Mouse (Mus musculus): ENCODE data around the gene Gna13. TPM values are rescaled to one million over a fixed set of nuclear protein-coding genes. Genes with fewer than 3 reads are reported as not detected.
A peak's percentile ranks its signal among the peaks of the same experiment; 100 is the strongest.

Gna13 gene
- total and polyA plus RNA-seq, 3 experiments = 32.2 to 57.6 (median 39.3) TPM

GRCm38 (mm10) chr11:109406431-109406830, 43.8 kb downstream of the Gna13 start:
- no peaks in the 10 kb centered on the region for H3K79me2 ChIP-seq (replicated peaks; ENCODE audit: control insufficient read depth, extremely low read depth, insufficient read depth, poor library complexity, severe bottlenecking)
- no peak overlapping the region for H3K4me3 ChIP-seq (replicated peaks in 1 of 3; ENCODE audit: low read depth in 2 of 3, low read length in 2 of 3, poor library complexity in 1 of 3)
- no peak overlapping the region for H3K27ac ChIP-seq (ENCODE audit: insufficient read depth, low read depth)
- peaks cover 26 to 44% of the 10 kb centered on the region in 2 experiments for H3K4me1 ChIP-seq (ENCODE audit: control insufficient read depth in 1 of 2, insufficient read depth in 2 of 2)
- no peak for DNase-seq (ENCODE audit: extremely low read depth)
- peaks cover 0 to 7% of the 10 kb centered on the region in 2 experiments for H3K36me3 ChIP-seq (replicated peaks in 1 of 2; ENCODE audit: control insufficient read depth in 1 of 2, insufficient read depth in 1 of 2, low read length in 1 of 2)
- in situ Hi-C loops (cut with MboI; ENCODE audit: low pct_ligation_motif_present, low pct_unique_long_range_greater_than_20kb, low sequenced_read_pairs) = no loop called here
- dilution Hi-C loops (cut with MboI; ENCODE audit: extremely low pct_ligation_motif_present, extremely low pct_unique_long_range_greater_than_20kb, low sequenced_read_pairs) = no loop called here
- no peak overlapping the region for H3K9ac ChIP-seq (ENCODE audit: insufficient read depth, low read depth)
- no peaks in the 10 kb centered on the region for H3K27me3 ChIP-seq (replicated peaks)
- TF ChIP-seq MAFK (IDR thresholded peaks at IDR 0.05; ENCODE audit: insufficient replicate concordance, low read length) = peak; percentile 91
- no peak for TF ChIP-seq IRF4 (IDR thresholded peaks at IDR 0.05; ENCODE audit: low read depth, low read length)
- no peak for TF ChIP-seq ZKSCAN1 (IDR thresholded peaks at IDR 0.05; ENCODE audit: borderline replicate concordance, low read depth, low read length)
- no peak for TF ChIP-seq NELFE (IDR thresholded peaks at IDR 0.05; ENCODE audit: low read depth, low read length)
- H3K9me3 ChIP-seq (replicated peaks; ENCODE audit: low read length) = peaks cover 6% of the 10 kb centered on the region
- no peak overlapping the region for H3K4me2 ChIP-seq (ENCODE audit: insufficient read depth, low read depth, poor library complexity, severe bottlenecking)

DNA sequence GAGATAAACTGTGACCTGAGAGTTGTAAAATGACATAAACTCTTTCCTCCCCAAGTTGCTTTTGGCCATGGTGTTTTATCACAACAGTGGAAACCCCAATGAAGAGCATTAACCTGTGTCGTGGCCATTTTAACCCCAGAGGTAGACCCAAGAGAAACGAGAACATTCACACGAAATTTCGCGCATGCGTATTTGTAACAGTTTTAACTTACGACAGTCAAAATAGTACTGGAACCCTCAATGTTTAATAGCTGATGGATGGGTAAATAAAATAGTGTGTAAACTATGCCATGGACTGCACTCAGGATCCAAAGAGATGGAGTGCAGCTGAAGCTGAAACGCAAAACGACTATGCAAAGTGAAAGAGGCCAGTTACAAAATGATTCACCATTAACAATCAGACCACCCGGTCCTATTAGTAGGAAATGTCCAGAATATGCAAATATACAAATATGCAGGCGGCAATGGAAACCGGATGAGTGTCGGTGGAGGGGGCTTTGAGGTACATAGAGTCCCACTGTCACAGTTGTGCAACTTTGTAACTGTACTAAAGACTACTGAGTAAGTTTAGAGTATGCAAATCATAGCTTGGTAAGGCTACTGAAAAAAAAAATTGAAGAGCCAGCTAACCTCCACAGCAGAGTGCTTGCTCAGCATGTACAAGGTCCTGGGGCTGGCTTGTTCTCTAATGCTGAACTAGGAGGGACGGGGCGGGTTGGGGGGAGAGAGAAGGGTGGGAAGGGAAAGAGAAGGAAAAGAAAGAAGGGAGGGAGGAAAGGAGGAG, 47.8 kb downstream of the Gna13 start:
- Histone ChIP-seq H3K4me2 (ENCODE audit: insufficient read depth, low read depth, poor library complexity, severe bottlenecking) (peak overlapping the region; percentile 86), H3K36me3 (replicated peaks in 1 of 2; ENCODE audit: control insufficient read depth in 1 of 2, insufficient read depth in 1 of 2, low read length in 1 of 2) (no peaks in the 10 kb centered on the region), H3K4me1 (ENCODE audit: control insufficient read depth in 1 of 2, insufficient read depth in 2 of 2) (peaks cover 36 to 68% of the 10 kb centered on the region in 2 experiments), H3K4me3 (replicated peaks in 1 of 3; ENCODE audit: low read depth in 2 of 3, low read length in 2 of 3, poor library complexity in 1 of 3) (peak overlapping the region in 1 of 3 experiments; percentile 8), H3K27ac (ENCODE audit: insufficient read depth, low read depth) (peak overlapping the region; percentile 17), H3K9ac (ENCODE audit: insufficient read depth, low read depth) (peak overlapping the region; percentile 50), H3K79me2 (replicated peaks; ENCODE audit: control insufficient read depth, extremely low read depth, insufficient read depth, poor library complexity, severe bottlenecking) (no peaks in the 10 kb centered on the region), H3K27me3 (replicated peaks) (no peaks in the 10 kb centered on the region), H3K9me3 (replicated peaks; ENCODE audit: low read length) (no peaks in the 10 kb centered on the region)
- in situ Hi-C loops (cut with MboI; ENCODE audit: low pct_ligation_motif_present, low pct_unique_long_range_greater_than_20kb, low sequenced_read_pairs) = loop anchor here (5.0 kb wide), 1 partner anchor 48 kb away; the partner anchor contains the start of gene Gna13
- DNase-seq (ENCODE audit: extremely low read depth) = peak; percentile 95
- dilution Hi-C loops (cut with MboI; ENCODE audit: extremely low pct_ligation_motif_present, extremely low pct_unique_long_range_greater_than_20kb, low sequenced_read_pairs) = no loop called here
- TF ChIP-seq POLR2AphosphoS2 (IDR thresholded peaks at IDR 0.05; ENCODE audit: low read depth, low read length) (no peak), ZMIZ1 (IDR thresholded peaks at IDR 0.05; ENCODE audit: low read depth, low read length) (no peak), ETS1 (conservative IDR thresholded peaks at IDR 0.05; ENCODE audit: low read depth, low read length) (peak; percentile 91), TCF12 (IDR thresholded peaks at IDR 0.05; ENCODE audit: low read depth, low read length) (peak; percentile 89), E2F4 (IDR thresholded peaks at IDR 0.05; ENCODE audit: insufficient replicate concordance, low read depth, low read length) (peak; percentile 69; the same call in 1 of the 2 replicates), MXI1 (IDR thresholded peaks at IDR 0.05; ENCODE audit: low read depth, low read length) (no peak), SIN3A (IDR thresholded peaks at IDR 0.05; ENCODE audit: low read length) (peak; percentile 65; the same call in 1 of the 2 replicates), KAT2A (IDR thresholded peaks at IDR 0.05; ENCODE audit: insufficient replicate concordance, low read length) (0 out of 2 replicates have a peak, but pooled peaks have one; percentile 20), RCOR1 (conservative IDR thresholded peaks at IDR 0.05; ENCODE audit: low read depth, low read length) (peak; percentile 92), MAFK (IDR thresholded peaks at IDR 0.05; ENCODE audit: insufficient replicate concordance, low read length) (peak; percentile 92), MYC (IDR thresholded peaks at IDR 0.05; ENCODE audit: low read depth, low read length) (0 out of 2 replicates have a peak, but pooled peaks have one; percentile 40), MAZ (IDR thresholded peaks at IDR 0.05; ENCODE audit: low read depth, low read length) (peak; percentile 93), CHD1 (IDR thresholded peaks at IDR 0.05; ENCODE audit: low read depth, low read length) (no peak), IRF4 (IDR thresholded peaks at IDR 0.05; ENCODE audit: low read depth, low read length) (peak; percentile 96), HCFC1 (IDR thresholded peaks at IDR 0.05; ENCODE audit: low read depth, low read length) (peak; percentile 33; the same call in 1 of the 2 replicates), ELF1 (IDR thresholded peaks at IDR 0.05; ENCODE audit: low read depth, low read length) (peak; percentile 55; the same call in 1 of the 2 replicates), ZNF384 (IDR thresholded peaks at IDR 0.05; ENCODE audit: low read depth, low read length) (peak; percentile 95), NRF1 (IDR thresholded peaks at IDR 0.05; ENCODE audit: low read depth, low read length) (peak; percentile 81), TBP (conservative IDR thresholded peaks at IDR 0.05; ENCODE audit: low read depth, low read length) (peak; percentile 81), EP300 (IDR thresholded peaks at IDR 0.05; ENCODE audit: low read length) (peak; percentile 96), UBTF (IDR thresholded peaks at IDR 0.05; ENCODE audit: low read depth, low read length) (no peak), MEF2A (IDR thresholded peaks at IDR 0.05; ENCODE audit: borderline replicate concordance, low read depth, low read length) (peak; percentile 88), PAX5 (IDR thresholded peaks at IDR 0.05; ENCODE audit: low read length) (no peak), JUN (IDR thresholded peaks at IDR 0.05; ENCODE audit: insufficient read depth, low read depth, low read length) (peak; percentile 92), NELFE (IDR thresholded peaks at IDR 0.05; ENCODE audit: low read depth, low read length) (peak; percentile 55; the same call in 1 of the 2 replicates), CHD2 (IDR thresholded peaks at IDR 0.05; ENCODE audit: low read length) (peak; percentile 84), USF2 (conservative IDR thresholded peaks at IDR 0.05; ENCODE audit: low read depth, low read length) (no peak), BHLHE40 (IDR thresholded peaks at IDR 0.05; ENCODE audit: low read depth, low read length) (peak; percentile 88)

Measured in CH12.LX (cell line).